Mouse (Mus musculus): ENCODE measurements around the gene Cir1. TPM values are rescaled to one million over a fixed set of nuclear protein-coding genes. Genes with fewer than 3 reads are reported as not detected.

The Cir1 gene
- polyA plus RNA-seq, 1 experiment, result 6.6 TPM

DNA sequence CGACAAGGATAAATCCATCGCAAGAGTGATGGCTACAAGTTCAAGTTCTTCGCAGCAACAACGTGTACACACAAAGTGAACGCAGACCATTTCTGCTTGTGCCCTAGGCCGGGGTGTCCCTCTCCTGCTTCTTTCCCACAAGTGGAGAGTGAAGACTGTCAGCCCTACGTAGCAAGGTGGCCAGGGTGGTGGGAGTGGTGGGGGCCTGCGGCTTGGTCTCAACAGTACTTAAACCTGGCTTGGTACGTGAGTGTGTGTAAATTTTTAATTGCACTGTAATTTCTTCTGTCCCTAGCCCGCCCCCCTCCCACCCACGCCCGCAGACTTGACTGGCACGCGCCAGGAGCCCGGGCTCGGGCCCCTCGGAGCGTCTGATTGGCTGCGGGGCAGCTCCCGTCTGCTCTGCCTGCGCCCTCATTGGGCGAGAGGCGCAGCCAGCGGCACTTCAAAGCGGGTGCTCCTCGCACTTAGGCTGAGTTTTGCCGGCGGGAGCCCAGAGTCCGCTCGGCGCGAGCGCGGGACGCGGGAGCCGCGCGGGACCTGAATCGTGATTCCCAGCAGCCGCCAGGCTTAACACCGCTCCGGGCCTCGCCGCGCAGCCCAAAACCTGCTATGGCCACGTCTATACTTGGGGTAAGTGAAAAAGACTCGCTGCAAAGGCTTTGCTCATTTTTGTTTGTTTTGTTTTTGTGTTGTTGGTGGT, 40.9 kb downstream of the Cir1 start, which contains the start of gene Sp9:
Gene Sp9, plus strand, starts transcription at position 467 of the 703 bp plus-strand sequence.
- H3K4me2 ChIP-seq (ENCODE audit: low read depth), result peak within 1 kb of the TSS; percentile 74
- no peaks in the 10 kb centered on the region for H3K79me2 ChIP-seq (ENCODE audit: control insufficient read depth, insufficient read depth)
- H3K4me3 ChIP-seq, result peak within 1 kb of the TSS; percentile 19
- TF ChIP-seq SRF (IDR thresholded peaks at IDR 0.05; ENCODE audit: control insufficient read depth, insufficient read length, low read depth) (no peak), E2F4 (IDR thresholded peaks at IDR 0.05; ENCODE audit: insufficient read depth) (no peak), TCF3 (IDR thresholded peaks at IDR 0.05; ENCODE audit: insufficient read length, low read depth) (no peak), MAX (IDR thresholded peaks at IDR 0.05; ENCODE audit: low read depth) (no peak), POLR2A (IDR thresholded peaks at IDR 0.05; ENCODE audit: insufficient read length, low read depth) (no peak), USF1 (IDR thresholded peaks at IDR 0.05; ENCODE audit: low read depth) (no peak), POLR2AphosphoS2 (IDR thresholded peaks at IDR 0.05; ENCODE audit: insufficient read length, low read depth) (no peak), MYOG (IDR thresholded peaks at IDR 0.05; ENCODE audit: control insufficient read depth in 1 of 3, insufficient read depth in 1 of 3, insufficient read length in 2 of 3, low read depth in 2 of 3) (no peak)
- H3ac ChIP-seq (ENCODE audit: control insufficient read depth, insufficient read length), result no peak within 1 kb of the TSS
- H3K27me3 ChIP-seq (ENCODE audit: control insufficient read depth, insufficient read depth, insufficient read length), result peaks cover 36% of the 10 kb centered on the region
- no peaks in the 10 kb centered on the region for H3K36me3 ChIP-seq (ENCODE audit: control insufficient read depth, insufficient read depth)

- Histone ChIP-seq H3K4me2 (ENCODE audit: low read depth) (no peak overlapping the region), H3ac (ENCODE audit: control insufficient read depth, insufficient read length) (no peak overlapping the region), H3K36me3 (ENCODE audit: control insufficient read depth, insufficient read depth) (no peaks in the 10 kb centered on the region), H3K79me2 (ENCODE audit: control insufficient read depth, insufficient read depth) (no peaks in the 10 kb centered on the region), H3K27me3 (ENCODE audit: control insufficient read depth, insufficient read depth, insufficient read length) (peaks cover 36% of the 10 kb centered on the region), H3K4me3 (no peak overlapping the region)
- TF ChIP-seq E2F4 (IDR thresholded peaks at IDR 0.05; ENCODE audit: insufficient read depth) (no peak), USF1 (IDR thresholded peaks at IDR 0.05; ENCODE audit: low read depth) (no peak), SRF (IDR thresholded peaks at IDR 0.05; ENCODE audit: control insufficient read depth, insufficient read length, low read depth) (no peak)
Measured at GRCm38 (mm10) chr2:73270593-73271458, 41.7 kb downstream of the Cir1 start.

GRCm38 (mm10) chr2:73270071-73270592, 42.4 kb downstream of the Cir1 start:
- H3K79me2 ChIP-seq (ENCODE audit: control insufficient read depth, insufficient read depth), result no peaks in the 10 kb centered on the region
- peaks cover 36% of the 10 kb centered on the region for H3K27me3 ChIP-seq (ENCODE audit: control insufficient read depth, insufficient read depth, insufficient read length)
- H3K4me3 ChIP-seq, result no peak overlapping the region
- no peaks in the 10 kb centered on the region for H3K36me3 ChIP-seq (ENCODE audit: control insufficient read depth, insufficient read depth)
- H3K4me2 ChIP-seq (ENCODE audit: low read depth), result no peak overlapping the region
- TF ChIP-seq MYOG (IDR thresholded peaks at IDR 0.05; ENCODE audit: control insufficient read depth in 1 of 3, insufficient read depth in 1 of 3, insufficient read length in 2 of 3, low read depth in 2 of 3) (no peak), TCF3 (IDR thresholded peaks at IDR 0.05; ENCODE audit: insufficient read length, low read depth) (no peak), POLR2A (IDR thresholded peaks at IDR 0.05; ENCODE audit: insufficient read length, low read depth) (no peak)
- H3ac ChIP-seq (ENCODE audit: control insufficient read depth, insufficient read length), result no peak overlapping the region

DNA sequence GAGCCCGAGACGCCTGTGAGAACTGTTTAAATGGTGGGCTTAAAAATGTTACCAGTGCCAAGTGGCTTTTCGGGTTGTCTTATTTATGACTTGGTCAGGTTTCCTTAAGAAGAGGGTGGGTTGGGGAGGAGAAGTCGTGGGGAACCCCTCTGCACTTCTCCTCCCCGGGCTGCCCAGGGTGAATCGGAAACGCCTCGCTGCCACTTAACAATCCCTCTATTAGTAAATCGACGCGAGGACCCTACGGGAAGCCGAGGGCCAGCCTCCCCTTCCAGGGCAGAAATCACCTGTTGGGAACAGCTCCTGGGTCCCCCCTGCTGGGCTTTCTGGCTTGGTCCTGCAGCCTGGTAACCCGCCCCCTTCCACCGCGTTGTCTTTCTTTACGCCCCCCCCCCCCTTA, 42.8 kb downstream of the Cir1 start:
- H3ac ChIP-seq (ENCODE audit: control insufficient read depth, insufficient read length), result no peak overlapping the region
- H3K36me3 ChIP-seq (ENCODE audit: control insufficient read depth, insufficient read depth), result no peaks in the 10 kb centered on the region
- H3K4me3 ChIP-seq, result no peak overlapping the region
- TF ChIP-seq POLR2AphosphoS2 (IDR thresholded peaks at IDR 0.05; ENCODE audit: insufficient read length, low read depth), result no peak
- no peak for TF ChIP-seq TCF3 (IDR thresholded peaks at IDR 0.05; ENCODE audit: insufficient read length, low read depth)
- TF ChIP-seq SRF (IDR thresholded peaks at IDR 0.05; ENCODE audit: control insufficient read depth, insufficient read length, low read depth), result no peak
- TF ChIP-seq REST (IDR thresholded peaks at IDR 0.05; ENCODE audit: insufficient read depth, insufficient read length), result no peak
- TF ChIP-seq MAX (IDR thresholded peaks at IDR 0.05; ENCODE audit: low read depth), result no peak
- no peak for TF ChIP-seq MYOD1 (IDR thresholded peaks at IDR 0.05; ENCODE audit: control insufficient read depth in 1 of 3, insufficient read length in 2 of 3, low read depth in 2 of 3)
- TF ChIP-seq USF1 (IDR thresholded peaks at IDR 0.05; ENCODE audit: low read depth), result no peak
- TF ChIP-seq CEBPB (IDR thresholded peaks at IDR 0.05; ENCODE audit: insufficient read depth, poor library complexity, severe bottlenecking), result no peak
- TF ChIP-seq TCF12 (IDR thresholded peaks at IDR 0.05; ENCODE audit: insufficient read depth, poor library complexity, severe bottlenecking), result no peak
- TF ChIP-seq E2F4 (IDR thresholded peaks at IDR 0.05; ENCODE audit: insufficient read depth), result no peak
- no peak for TF ChIP-seq POLR2A (IDR thresholded peaks at IDR 0.05; ENCODE audit: insufficient read length, low read depth)
- no peak for TF ChIP-seq MYOG (IDR thresholded peaks at IDR 0.05; ENCODE audit: control insufficient read depth in 1 of 3, insufficient read depth in 1 of 3, insufficient read length in 2 of 3, low read depth in 2 of 3)
- H3K27me3 ChIP-seq (ENCODE audit: control insufficient read depth, insufficient read depth, insufficient read length), result peaks cover 35% of the 10 kb centered on the region
- no peak overlapping the region for H3K4me2 ChIP-seq (ENCODE audit: low read depth)
- H3K79me2 ChIP-seq (ENCODE audit: control insufficient read depth, insufficient read depth), result no peaks in the 10 kb centered on the region

DNA sequence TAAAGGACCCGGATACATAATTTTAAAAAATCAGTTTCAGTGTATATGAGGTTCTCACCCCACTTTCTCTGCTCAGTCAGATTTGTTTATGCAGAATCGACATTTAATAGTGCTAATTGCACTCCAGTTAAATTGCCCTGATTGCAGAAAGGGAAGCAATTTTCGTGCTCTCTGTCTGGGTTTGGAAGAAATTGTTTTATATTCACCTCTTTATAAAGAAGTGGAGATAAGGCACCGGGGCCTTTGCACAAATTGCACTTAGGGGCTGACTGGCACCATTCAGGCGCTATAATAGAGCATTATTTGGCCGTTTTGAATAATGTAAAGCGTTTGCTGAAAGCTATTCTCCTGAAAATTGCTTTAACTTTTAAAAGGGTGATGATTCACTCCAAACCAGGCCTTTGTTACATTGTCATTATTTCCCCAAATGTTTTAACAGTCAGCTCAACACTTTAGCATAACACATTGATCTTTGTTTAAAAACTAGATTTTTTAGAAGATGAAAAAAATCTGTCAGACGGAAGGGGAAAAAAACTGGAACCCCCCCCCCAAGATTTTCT, 43.6 kb downstream of the Cir1 start:
- TF ChIP-seq CEBPB (IDR thresholded peaks at IDR 0.05; ENCODE audit: insufficient read depth, poor library complexity, severe bottlenecking) (no peak), SRF (IDR thresholded peaks at IDR 0.05; ENCODE audit: control insufficient read depth, insufficient read length, low read depth) (no peak), POLR2AphosphoS2 (IDR thresholded peaks at IDR 0.05; ENCODE audit: insufficient read length, low read depth) (no peak), MYOG (IDR thresholded peaks at IDR 0.05; ENCODE audit: control insufficient read depth in 1 of 3, insufficient read depth in 1 of 3, insufficient read length in 2 of 3, low read depth in 2 of 3) (no peak), MAX (IDR thresholded peaks at IDR 0.05; ENCODE audit: low read depth) (no peak), TCF12 (IDR thresholded peaks at IDR 0.05; ENCODE audit: insufficient read depth, poor library complexity, severe bottlenecking) (no peak), TCF3 (IDR thresholded peaks at IDR 0.05; ENCODE audit: insufficient read length, low read depth) (no peak), E2F4 (IDR thresholded peaks at IDR 0.05; ENCODE audit: insufficient read depth) (no peak), REST (IDR thresholded peaks at IDR 0.05; ENCODE audit: insufficient read depth, insufficient read length) (no peak), MYOD1 (IDR thresholded peaks at IDR 0.05; ENCODE audit: control insufficient read depth in 1 of 3, insufficient read length in 2 of 3, low read depth in 2 of 3) (no peak), USF1 (IDR thresholded peaks at IDR 0.05; ENCODE audit: low read depth) (no peak), POLR2A (IDR thresholded peaks at IDR 0.05; ENCODE audit: insufficient read length, low read depth) (no peak)
- H3K27me3 ChIP-seq (ENCODE audit: control insufficient read depth, insufficient read depth, insufficient read length), result peaks cover 27% of the 10 kb centered on the region
- no peaks in the 10 kb centered on the region for H3K36me3 ChIP-seq (ENCODE audit: control insufficient read depth, insufficient read depth)
- no peak overlapping the region for H3K4me3 ChIP-seq
- H3K79me2 ChIP-seq (ENCODE audit: control insufficient read depth, insufficient read depth), result no peaks in the 10 kb centered on the region
- H3K4me2 ChIP-seq (ENCODE audit: low read depth), result no peak overlapping the region
- no peak overlapping the region for H3ac ChIP-seq (ENCODE audit: control insufficient read depth, insufficient read length)
